Mouse (Mus musculus) olfactory bulb, adult 2 months (tissue): ENCODE results near the gene Haus3.

Experiments used
- CTCF ChIP-seq: fragments of 200-500 bp; IDR thresholded peaks from 2 replicates; pipeline ENCODE4 v1.5.1; 2012; ENCODE audit warnings: low read depth, mild to moderate bottlenecking, low read length, moderate library complexity; ENCODE audit not compliant: insufficient read depth
- POLR2A ChIP-seq: fragments of 200-500 bp; IDR thresholded peaks from 2 replicates; pipeline ENCODE4 v1.6.1; 2012; ENCODE audit warnings: mild to moderate bottlenecking, low read depth, low read length, moderate library complexity; ENCODE audit not compliant: insufficient read depth

GRCm38 (mm10) chr5:34197243-34197642 is 27.9 kb upstream of the Haus3 start:
- TF ChIP-seq POLR2A (no peak), CTCF (no peak)
